Mouse (Mus musculus): ENCODE results near the gene Patl1.

GRCm38 (mm10) chr19:11975683-11976082 is 63.5 kb downstream of the Patl1 start:
- TF ChIP-seq CTCF (IDR thresholded peaks at IDR 0.05; ENCODE audit: insufficient read depth, low read length) = no peak
- no peak for TF ChIP-seq POLR2A (IDR thresholded peaks at IDR 0.05; ENCODE audit: borderline replicate concordance, extremely low read depth, low read depth, low read length)

All from lung, adult 2 months (tissue).